In genomic region chr11:102582016-102582610, GRCm38 (mm10) we compare ENCODE assay signal across 9 mouse cellular contexts. TPM values are rescaled to one million over a fixed set of nuclear protein-coding genes. Genes with fewer than 3 reads are reported as not detected.
DNase-seq lines count a peak whose midpoint lies in the region; ATAC-seq and TF ChIP-seq lines count a peak whose summit lies in the region.
"Had no signal": no experiment of that assay in that cellular context is flagged by ENCODE, and none has a peak within 500 bp of the region (broad histone marks: within the 10 kb centered on the region; RNA-seq: fewer than 3 reads in every experiment).

No protein-coding gene starts in this region.

- H3K9me3 ChIP-seq in forebrain, embryonic 13.5 days (replicated peaks), result 0 out of 2 replicates have a peak, but pooled peaks cover 5% of the 10 kb centered on the region
- H3K9me3 ChIP-seq in kidney, embryonic 16.5 days (ENCODE audit: low read length), result no peaks in the 10 kb centered on the region; the same call in 1 of the 2 replicates
- H3K9me3 ChIP-seq in midbrain, postnatal 0 days (ENCODE audit: low read length), result no peaks in the 10 kb centered on the region
- H3K9me3 ChIP-seq: liver, embryonic 15.5 days had no signal

- no peaks in the 10 kb centered on the region for H3K27me3 ChIP-seq in liver, adult 2 months (ENCODE audit: control insufficient read depth, insufficient read depth, low read length)
- H3K27me3 ChIP-seq in forebrain, embryonic 13.5 days, result no peaks in the 10 kb centered on the region
- H3K27me3 ChIP-seq in kidney, embryonic 16.5 days (ENCODE audit: insufficient read depth, low read length), result peaks cover 4% of the 10 kb centered on the region; the same call in 1 of the 2 replicates
- H3K27me3 ChIP-seq in midbrain, postnatal 0 days (ENCODE audit: insufficient read depth, low read length), result no peaks in the 10 kb centered on the region

- no peak for TF ChIP-seq POLR2A in liver, adult 2 months (IDR thresholded peaks at IDR 0.05; ENCODE audit: extremely low read depth, insufficient read depth, low read length)

- H3K4me2 ChIP-seq in forebrain, embryonic 13.5 days, result no peak overlapping the region
- peak overlapping the region; percentile 5; the same call in 1 of the 2 replicates for H3K4me2 ChIP-seq in kidney, embryonic 16.5 days (replicated peaks; ENCODE audit: low read depth, low read length)
- no peak overlapping the region for H3K4me2 ChIP-seq in midbrain, postnatal 0 days (ENCODE audit: low read depth, low read length, poor library complexity, severe bottlenecking)
- H3K4me2 ChIP-seq: liver, embryonic 15.5 days had no signal

- H3K79me2 ChIP-seq in liver, adult 2 months (ENCODE audit: control insufficient read depth, insufficient read depth, low read length), result no peaks in the 10 kb centered on the region

- H3K27ac ChIP-seq in liver, adult 2 months (replicated peaks; ENCODE audit: insufficient read depth, low read depth, low read length), result no peak overlapping the region
- H3K27ac ChIP-seq in forebrain, embryonic 13.5 days, result peak overlapping the region; percentile 79
- peak overlapping the region; percentile 87 for H3K27ac ChIP-seq in kidney, embryonic 16.5 days (ENCODE audit: low read length)
- H3K27ac ChIP-seq in midbrain, postnatal 0 days (ENCODE audit: low read depth, low read length), result peak overlapping the region; percentile 3; the same call in 1 of the 2 replicates
- H3K27ac ChIP-seq: liver, embryonic 15.5 days had no signal

- ATAC-seq in forebrain, embryonic 13.5 days, result no peak
- ATAC-seq in kidney, embryonic 16.5 days (ENCODE audit: low FRiP score, low TSS enrichment), result no peak
- no peak for ATAC-seq in midbrain, postnatal 0 days (ENCODE audit: low FRiP score)
- no peak for ATAC-seq in activated CD4-positive, CD25-positive, alpha-beta regulatory T cell, adult 4 months

- no peak overlapping the region for H3K4me3 ChIP-seq in liver, adult 2 months (ENCODE audit: insufficient read depth, low read depth, low read length)
- H3K4me3 ChIP-seq in forebrain, embryonic 13.5 days, result no peak overlapping the region
- no peak overlapping the region for H3K4me3 ChIP-seq in kidney, embryonic 16.5 days (ENCODE audit: low read length)
- no peak overlapping the region for H3K4me3 ChIP-seq in midbrain, postnatal 0 days (ENCODE audit: low read depth, low read length)
- H3K4me3 ChIP-seq: liver, embryonic 15.5 days had no signal

- H3K4me1 ChIP-seq in liver, adult 2 months (ENCODE audit: control insufficient read depth, insufficient read depth, low read length), result peaks cover 1% of the 10 kb centered on the region; the same call in 1 of the 2 replicates
- H3K4me1 ChIP-seq in forebrain, embryonic 13.5 days, result peaks cover 41% of the 10 kb centered on the region
- H3K4me1 ChIP-seq in kidney, embryonic 16.5 days (ENCODE audit: insufficient read depth, low read length), result peaks cover 35% of the 10 kb centered on the region
- H3K4me1 ChIP-seq in midbrain, postnatal 0 days (ENCODE audit: insufficient read depth, low read length), result 0 out of 2 replicates have a peak, but pooled peaks cover 5% of the 10 kb centered on the region

- H3K9ac ChIP-seq in liver, adult 2 months (ENCODE audit: low read depth, low read length), result no peak overlapping the region
- H3K9ac ChIP-seq in forebrain, embryonic 13.5 days, result peak overlapping the region; percentile 18; the same call in 1 of the 2 replicates
- peak overlapping the region; percentile 31; the same call in 1 of the 2 replicates for H3K9ac ChIP-seq in kidney, embryonic 16.5 days (replicated peaks; ENCODE audit: low read length)
- no peak overlapping the region for H3K9ac ChIP-seq in midbrain, postnatal 0 days (replicated peaks; ENCODE audit: low read length, poor library complexity, severe bottlenecking)
- H3K9ac ChIP-seq: liver, embryonic 15.5 days had no signal

- peak; percentile 16 for DNase-seq in liver, adult 2 months (ENCODE audit: extremely low read depth, low read depth, low spot score)
- DNase-seq in liver, result no peak
- DNase-seq in midbrain, postnatal 0 days (ENCODE audit: low spot score), result no peak
- no peak for DNase-seq in frontal cortex, postnatal 25 days (ENCODE audit: low spot score in 2 of 2)
- DNase-seq in right cerebral cortex, postnatal 36 days (ENCODE audit: low spot score in 2 of 2), result no peak

- 31% methylated on average over 13 of the region's 13 CpGs for WGBS in liver, adult 2 months
- WGBS in forebrain, embryonic 13.5 days, result 19% methylated on average over 13 of the region's 13 CpGs
- WGBS in kidney, embryonic 16.5 days, result 30% methylated on average over 13 of the region's 13 CpGs
- 18% methylated on average over 13 of the region's 13 CpGs for WGBS in midbrain, postnatal 0 days

- H3K36me3 ChIP-seq in liver, adult 2 months (ENCODE audit: control insufficient read depth, insufficient read depth, low read length), result no peaks in the 10 kb centered on the region
- H3K36me3 ChIP-seq in forebrain, embryonic 13.5 days (ENCODE audit: poor library complexity, severe bottlenecking), result no peaks in the 10 kb centered on the region
- H3K36me3 ChIP-seq in kidney, embryonic 16.5 days (ENCODE audit: insufficient read depth, low read length), result no peaks in the 10 kb centered on the region
- H3K36me3 ChIP-seq in midbrain, postnatal 0 days (ENCODE audit: insufficient read depth, low read length), result no peaks in the 10 kb centered on the region
- H3K36me3 ChIP-seq: liver, embryonic 15.5 days had no signal

- no peak for TF ChIP-seq CTCF in liver, adult 2 months (IDR thresholded peaks at IDR 0.05; ENCODE audit: low read depth, low read length)
- no peak for TF ChIP-seq CTCF in midbrain, postnatal 0 days (IDR thresholded peaks at IDR 0.05)

RNA-seq across cellular contexts. Expression of gene Gm11627, which starts 2.9 kb away (rescaled TPM):
- total RNA-seq in liver, adult 2 months (2014; rRNA removed), result not detected in 2 replicates
- polyA plus RNA-seq in liver, adult 2 months (2012; rRNA removed), result not detected in 2 replicates
- 8.8 and 17.2 TPM in 2 replicates for polyA plus RNA-seq in forebrain, embryonic 13.5 days (2015; fragmentation: Nextera tagmentation; extraction: Ambion mirVana)
- polyA plus RNA-seq in kidney, embryonic 16.5 days (2015; fragmentation: Nextera tagmentation; extraction: Ambion mirVana), result 7.9 and 10.8 TPM in 2 replicates
- 1.1 and 3.5 TPM in 2 replicates for total RNA-seq in midbrain, postnatal 0 days (2014; rRNA removed)
- 4.6 and 5.8 TPM in 2 replicates for polyA plus RNA-seq in midbrain, postnatal 0 days (2015; fragmentation: Nextera tagmentation; extraction: Ambion mirVana)
- not detected for polyA plus RNA-seq in activated CD4-positive, CD25-positive, alpha-beta regulatory T cell, adult 4 months (2017; shearing (Covaris generic))

RNA-seq across cellular contexts. Expression of gene Fzd2, which starts 22.1 kb away (rescaled TPM):
- total RNA-seq in liver, adult 2 months (2014; rRNA removed), result 0.07 and 0.09 TPM in 2 replicates
- 0.19 and 0.24 TPM in 2 replicates for polyA plus RNA-seq in liver, adult 2 months (2012; rRNA removed)
- 22.0 and 24.4 TPM in 2 replicates for polyA plus RNA-seq in forebrain, embryonic 13.5 days (2015; fragmentation: Nextera tagmentation; extraction: Ambion mirVana)
- polyA plus RNA-seq in kidney, embryonic 16.5 days (2015; fragmentation: Nextera tagmentation; extraction: Ambion mirVana), result 27.2 and 27.5 TPM in 2 replicates
- 16.8 and 17.3 TPM in 2 replicates for total RNA-seq in midbrain, postnatal 0 days (2014; rRNA removed)
- polyA plus RNA-seq in midbrain, postnatal 0 days (2015; fragmentation: Nextera tagmentation; extraction: Ambion mirVana), result 3.9 and 4.5 TPM in 2 replicates
- polyA plus RNA-seq in activated CD4-positive, CD25-positive, alpha-beta regulatory T cell, adult 4 months (2017; shearing (Covaris generic)), result not detected

RNA-seq across cellular contexts. Expression of gene Gpatch8, which starts 25.9 kb away (rescaled TPM):
- total RNA-seq in liver, adult 2 months (2014; rRNA removed), result 9.2 TPM in 2 replicates
- 5.1 and 6.0 TPM in 2 replicates for polyA plus RNA-seq in liver, adult 2 months (2012; rRNA removed)
- polyA plus RNA-seq in forebrain, embryonic 13.5 days (2015; fragmentation: Nextera tagmentation; extraction: Ambion mirVana), result 75.1 and 83.8 TPM in 2 replicates
- polyA plus RNA-seq in kidney, embryonic 16.5 days (2015; fragmentation: Nextera tagmentation; extraction: Ambion mirVana), result 47.5 and 63.8 TPM in 2 replicates
- 24.8 and 33.4 TPM in 2 replicates for total RNA-seq in midbrain, postnatal 0 days (2014; rRNA removed)
- 35.8 and 53.3 TPM in 2 replicates for polyA plus RNA-seq in midbrain, postnatal 0 days (2015; fragmentation: Nextera tagmentation; extraction: Ambion mirVana)
- polyA plus RNA-seq in activated CD4-positive, CD25-positive, alpha-beta regulatory T cell, adult 4 months (2017; shearing (Covaris generic)), result 10 to 100 TPM; 54.2 to 55.9 TPM

Comparison
In these comparisons a context has a peak if more than half of its experiments do, and no peak if none do; other contexts are left out.
1. H3K9ac ChIP-seq: peak in forebrain, embryonic 13.5 days (single experiment) and kidney, embryonic 16.5 days (single experiment); none in liver, adult 2 months (single experiment) and midbrain, postnatal 0 days (single experiment).